Mouse (Mus musculus): ENCODE measurements around the gene Prss57. TPM values are rescaled to one million over a fixed set of nuclear protein-coding genes. Genes with fewer than 3 reads are reported as not detected.

Prss57 gene
- polyA plus RNA-seq, 1 experiment = 0.11 TPM

DNA sequence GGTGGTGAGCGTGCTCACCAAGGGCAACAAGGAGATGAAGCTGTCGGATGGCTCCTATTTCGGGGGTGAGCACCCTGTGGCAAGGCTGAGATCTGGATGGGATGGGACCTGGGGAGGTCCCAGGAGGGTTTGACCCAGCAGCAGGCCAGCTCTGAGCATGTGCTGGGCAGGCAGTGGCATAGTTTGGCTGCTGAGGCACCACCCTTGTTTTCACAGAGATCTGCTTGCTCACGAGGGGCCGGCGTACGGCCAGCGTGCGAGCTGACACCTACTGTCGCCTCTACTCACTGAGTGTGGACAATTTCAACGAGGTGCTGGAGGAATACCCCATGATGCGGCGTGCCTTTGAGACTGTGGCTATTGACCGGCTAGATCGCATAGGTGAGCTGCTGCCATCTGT lies 56.9 kb downstream of the Prss57 start:
- TF ChIP-seq CTCF (IDR thresholded peaks at IDR 0.05; ENCODE audit: control insufficient read depth, insufficient read depth, insufficient replicate concordance, low read depth, low read length) (no peak), POLR2A (IDR thresholded peaks at IDR 0.05; ENCODE audit: control insufficient read depth, low read depth, low read length) (no peak)
- Histone ChIP-seq H3K36me3 (ENCODE audit: control insufficient read depth, insufficient read depth, low read length) (no peaks in the 10 kb centered on the region), H3K4me1 (ENCODE audit: control insufficient read depth, insufficient read depth, low read length) (peaks cover 23% of the 10 kb centered on the region), H3K27ac (ENCODE audit: control insufficient read depth, insufficient read depth, low read depth, low read length) (no peak overlapping the region), H3K4me3 (ENCODE audit: control insufficient read depth, low read depth, low read length) (no peak overlapping the region), H3K27me3 (ENCODE audit: control insufficient read depth, insufficient read depth, low read length) (no peaks in the 10 kb centered on the region)

GRCm38 (mm10) chr10:79732500-79732899 lies 58.3 kb downstream of the Prss57 start:
- peak; percentile 40; the same call in 1 of the 2 replicates for TF ChIP-seq CTCF (IDR thresholded peaks at IDR 0.05; ENCODE audit: control insufficient read depth, insufficient read depth, insufficient replicate concordance, low read depth, low read length)
- TF ChIP-seq POLR2A (IDR thresholded peaks at IDR 0.05; ENCODE audit: control insufficient read depth, low read depth, low read length) = no peak
- Histone ChIP-seq H3K27ac (ENCODE audit: control insufficient read depth, insufficient read depth, low read depth, low read length) (no peak overlapping the region), H3K27me3 (ENCODE audit: control insufficient read depth, insufficient read depth, low read length) (no peaks in the 10 kb centered on the region), H3K36me3 (ENCODE audit: control insufficient read depth, insufficient read depth, low read length) (no peaks in the 10 kb centered on the region), H3K4me3 (ENCODE audit: control insufficient read depth, low read depth, low read length) (no peak overlapping the region), H3K4me1 (ENCODE audit: control insufficient read depth, insufficient read depth, low read length) (peaks cover 17% of the 10 kb centered on the region)

Other genes starting within 250 kb of the Prss57 start
- 25.1 and 28.0 TPM in 2 replicates for gene Mier2, start 235.8 kb downstream of the Prss57 start, polyA plus RNA-seq (2012; rRNA removed)
- 407 and 425 TPM in 2 replicates for gene Theg, start 203.6 kb downstream of the Prss57 start, polyA plus RNA-seq (2012; rRNA removed)
- gene C2cd4c, start 176.9 kb downstream of the Prss57 start, polyA plus RNA-seq (2012; rRNA removed) = 0.91 and 1.5 TPM in 2 replicates
- gene Shc2, start 153.0 kb downstream of the Prss57 start, polyA plus RNA-seq (2012; rRNA removed) = 4.5 and 5.8 TPM in 2 replicates
- not detected in 2 replicates for gene Odf3l2, start 145.2 kb downstream of the Prss57 start, polyA plus RNA-seq (2012; rRNA removed)
- not detected in 2 replicates for gene Madcam1, start 126.4 kb downstream of the Prss57 start, polyA plus RNA-seq (2012; rRNA removed)
- 33.9 and 36.7 TPM in 2 replicates for gene Tpgs1, start 121.6 kb downstream of the Prss57 start, polyA plus RNA-seq (2012; rRNA removed)
- 855 and 952 TPM in 2 replicates for gene Cdc34, start 108.8 kb downstream of the Prss57 start, polyA plus RNA-seq (2012; rRNA removed)
- 0.33 and 0.52 TPM in 2 replicates for gene Gzmm, start 101.9 kb downstream of the Prss57 start, polyA plus RNA-seq (2012; rRNA removed)
- gene Bsg, start 86.5 kb downstream of the Prss57 start, polyA plus RNA-seq (2012; rRNA removed) = 849 and 920 TPM in 2 replicates
- gene Hcn2, start 74.3 kb downstream of the Prss57 start, polyA plus RNA-seq (2012; rRNA removed) = 0.69 and 0.88 TPM in 2 replicates
- 30.6 and 32.5 TPM in 2 replicates for gene Polrmt, start 44.4 kb downstream of the Prss57 start, polyA plus RNA-seq (2012; rRNA removed)
- 0.28 and 0.53 TPM in 2 replicates for gene Fgf22, start 35.9 kb downstream of the Prss57 start, polyA plus RNA-seq (2012; rRNA removed)
- gene Rnf126, start 24.0 kb downstream of the Prss57 start, polyA plus RNA-seq (2012; rRNA removed) = 989 and 1,153 TPM in 2 replicates
- 13.8 and 16.1 TPM in 2 replicates for gene Fstl3, start 13.7 kb downstream of the Prss57 start, polyA plus RNA-seq (2012; rRNA removed)
- gene Palm, start 2.6 kb upstream of the Prss57 start, polyA plus RNA-seq (2012; rRNA removed) = 8.1 and 9.1 TPM in 2 replicates
- 0.27 and 0.36 TPM in 2 replicates for gene Misp, start 30.0 kb upstream of the Prss57 start, polyA plus RNA-seq (2012; rRNA removed)
- gene Ptbp1, start 63.5 kb upstream of the Prss57 start, polyA plus RNA-seq (2012; rRNA removed) = 125 and 126 TPM in 2 replicates
- 0.72 and 0.90 TPM in 2 replicates for gene Prtn3, start 83.5 kb upstream of the Prss57 start, polyA plus RNA-seq (2012; rRNA removed)
- gene Plppr3, start 83.7 kb upstream of the Prss57 start, polyA plus RNA-seq (2012; rRNA removed) = 1.6 and 2.7 TPM in 2 replicates
- gene Elane, start 95.3 kb upstream of the Prss57 start, polyA plus RNA-seq (2012; rRNA removed) = 0.11 and 0.22 TPM in 2 replicates
- gene Cfd, start 99.9 kb upstream of the Prss57 start, polyA plus RNA-seq (2012; rRNA removed) = 18.0 and 33.8 TPM in 2 replicates
- 163 and 181 TPM in 2 replicates for gene Med16, start 118.0 kb upstream of the Prss57 start, polyA plus RNA-seq (2012; rRNA removed)
- gene Gm26602, start 119.9 kb upstream of the Prss57 start, polyA plus RNA-seq (2012; rRNA removed) = not detected in 2 replicates
- 0.75 and 0.99 TPM in 2 replicates for gene Kiss1r, start 126.0 kb upstream of the Prss57 start, polyA plus RNA-seq (2012; rRNA removed)
- 15.0 and 15.2 TPM in 2 replicates for gene R3hdm4, start 130.2 kb upstream of the Prss57 start, polyA plus RNA-seq (2012; rRNA removed)
- 59.5 and 65.0 TPM in 2 replicates for gene Arid3a, start 136.1 kb upstream of the Prss57 start, polyA plus RNA-seq (2012; rRNA removed)
- gene Wdr18, start 169.2 kb upstream of the Prss57 start, polyA plus RNA-seq (2012; rRNA removed) = 33.9 and 36.5 TPM in 2 replicates
- gene Grin3b, start 179.8 kb upstream of the Prss57 start, polyA plus RNA-seq (2012; rRNA removed) = 17.4 and 18.9 TPM in 2 replicates
- 202 and 209 TPM in 2 replicates for gene Tmem259, start 193.4 kb upstream of the Prss57 start, polyA plus RNA-seq (2012; rRNA removed)
- gene Cnn2, start 197.6 kb upstream of the Prss57 start, polyA plus RNA-seq (2012; rRNA removed) = 4.4 and 6.8 TPM in 2 replicates
- 2.2 and 2.3 TPM in 2 replicates for gene Abca7, start 205.5 kb upstream of the Prss57 start, polyA plus RNA-seq (2012; rRNA removed)
- gene Arhgap45, start 225.7 kb upstream of the Prss57 start, polyA plus RNA-seq (2012; rRNA removed) = 2.1 and 3.4 TPM in 2 replicates
- gene Polr2e, start 248.8 kb upstream of the Prss57 start, polyA plus RNA-seq (2012; rRNA removed) = 104 and 113 TPM in 2 replicates

Data from testis, adult 2 months (tissue).